Mouse (Mus musculus) midbrain, embryonic 10.5 days (tissue): ENCODE data around the gene Gm28047. TPM values are rescaled to one million over a fixed set of nuclear protein-coding genes. Genes with fewer than 3 reads are reported as not detected.

Experiments used
- DNase-seq: peaks from one replicate; pipeline ENCODE4 v3.0.0-alpha.2; 2017; ENCODE audit warnings: low spot score
- H3K27ac ChIP-seq: fragments of 300-500 bp; sonication (generic); replicated peaks from 2 replicates; pipeline ENCODE4 v1.5.1; 2016; ENCODE audit warnings: mild to moderate bottlenecking
- H3K27me3 ChIP-seq: fragments of 300-500 bp; sonication (generic); 2 replicates; pipeline ENCODE4 v1.6.1; 2016; ENCODE audit warnings: low read depth, mild to moderate bottlenecking; ENCODE audit not compliant: poor library complexity, severe bottlenecking
- H3K36me3 ChIP-seq: fragments of 300-500 bp; sonication (generic); 2 replicates; pipeline ENCODE4 v1.6.1; 2016; ENCODE audit warnings: mild to moderate bottlenecking, moderate library complexity
- H3K4me1 ChIP-seq: fragments of 300-500 bp; sonication (generic); 2 replicates; pipeline ENCODE4 v1.6.1; 2016
- H3K4me3 ChIP-seq: fragments of 300-500 bp; sonication (generic); 2 replicates; pipeline ENCODE4 v1.5.1; 2016; ENCODE audit warnings: mild to moderate bottlenecking, moderate library complexity
- H3K9me3 ChIP-seq: fragments of 300-500 bp; sonication (generic); replicated peaks from 2 replicates; pipeline ENCODE4 v1.6.1; 2016; ENCODE audit warnings: mild to moderate bottlenecking
- WGBS: fragments of 180-500 bp; shearing (Covaris S2); methylation state at CpG from one replicate; pipeline ENCODE4 v1.1.7; 2016; 5-methylcytosine and 5-hydroxymethylcytosine counted together
- polyA plus RNA-seq: library from polyadenylated mRNA; unstranded; fragments of >200 nt; fragmentation: Nextera tagmentation; extraction: Ambion mirVana; gene quantifications from 2 replicates; pipeline ENCODE4 v1.2.1, GENCODE M21; 2016

The Gm28047 gene
- polyA plus RNA-seq, 1 experiment from 2014 or later: not detected

- Histone ChIP-seq H3K9me3 (no peaks in the 10 kb centered on the region), H3K4me3 (no peak overlapping the region), H3K4me1 (no peaks in the 10 kb centered on the region), H3K27me3 (no peaks in the 10 kb centered on the region), H3K27ac (no peak overlapping the region), H3K36me3 (peaks cover 25% of the 10 kb centered on the region)
- WGBS: 93% methylated on average over 5 of the region's 5 CpGs
- DNase-seq: no peak
These were observed 61.2 kb downstream of the Gm28047 start for GRCm38 (mm10) chr15:102563681-102564080.

- Histone ChIP-seq H3K27me3 (no peaks in the 10 kb centered on the region), H3K4me3 (no peak overlapping the region), H3K4me1 (no peaks in the 10 kb centered on the region), H3K36me3 (peaks cover 25% of the 10 kb centered on the region), H3K27ac (no peak overlapping the region), H3K9me3 (no peaks in the 10 kb centered on the region)
- WGBS: 93% methylated on average over 3 of the region's 3 CpGs
- no peak for DNase-seq
These were observed 61.8 kb downstream of the Gm28047 start for GRCm38 (mm10) chr15:102563061-102563460.

DNA sequence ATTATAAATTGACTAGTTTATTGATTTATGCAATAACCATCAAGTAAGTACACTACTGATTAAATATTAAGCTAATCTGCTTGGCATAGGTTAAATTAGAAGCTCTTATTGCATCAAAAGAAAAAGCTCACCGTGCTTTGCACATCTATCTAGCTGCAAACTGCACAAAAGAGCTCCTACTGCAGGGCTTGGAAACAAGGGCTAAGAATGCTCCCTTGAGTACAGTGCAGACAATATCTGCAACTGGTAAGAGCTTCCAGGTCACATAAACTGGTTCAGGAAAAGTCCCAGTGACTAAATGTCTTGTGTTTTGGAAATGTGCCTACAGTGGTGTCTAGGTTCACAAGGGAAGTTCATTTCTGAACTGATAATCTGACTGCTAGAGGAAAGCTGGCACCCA lies 62.4 kb downstream of the Gm28047 start:
- H3K4me1 ChIP-seq: no peaks in the 10 kb centered on the region
- no peak for DNase-seq
- WGBS: 98% methylated on average over 1 of the region's 1 CpGs

GRCm38 (mm10) chr15:102557580-102557979 lies 67.3 kb downstream of the Gm28047 start:
- H3K36me3 ChIP-seq: peaks cover 55% of the 10 kb centered on the region
- H3K9me3 ChIP-seq: no peaks in the 10 kb centered on the region
- no peaks in the 10 kb centered on the region for H3K27me3 ChIP-seq
- DNase-seq: no peak
- H3K4me3 ChIP-seq: no peak overlapping the region
- no peak overlapping the region for H3K27ac ChIP-seq
- H3K4me1 ChIP-seq: no peaks in the 10 kb centered on the region

More for the DNA sequence above, 62.4 kb downstream of the Gm28047 start:
- no peak overlapping the region for H3K4me3 ChIP-seq
- no peak overlapping the region for H3K27ac ChIP-seq
- H3K9me3 ChIP-seq: no peaks in the 10 kb centered on the region
- no peaks in the 10 kb centered on the region for H3K27me3 ChIP-seq
- H3K36me3 ChIP-seq: peaks cover 25% of the 10 kb centered on the region

DNA sequence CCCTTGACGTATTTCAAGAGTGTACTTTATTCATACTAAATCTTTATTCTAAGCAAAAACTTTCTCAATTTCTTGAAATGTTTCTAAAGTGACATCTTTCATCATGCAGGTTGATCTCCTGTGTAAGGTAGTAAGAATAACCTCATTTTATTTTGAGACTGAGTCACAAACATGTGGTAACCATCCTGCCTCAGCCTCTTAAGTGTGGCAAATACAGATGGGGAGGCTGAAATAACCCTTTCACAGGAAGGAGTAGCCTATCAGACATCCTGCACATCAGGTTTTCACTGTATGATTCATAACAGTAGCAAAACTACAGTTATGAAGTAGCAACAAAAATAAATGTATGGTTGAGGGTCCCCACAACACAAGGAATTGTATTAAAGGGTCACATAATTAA lies 69.3 kb downstream of the Gm28047 start:
- Histone ChIP-seq H3K27me3 (no peaks in the 10 kb centered on the region), H3K4me3 (no peak overlapping the region), H3K36me3 (peaks cover 62% of the 10 kb centered on the region), H3K9me3 (no peaks in the 10 kb centered on the region), H3K27ac (no peak overlapping the region), H3K4me1 (no peaks in the 10 kb centered on the region)
- 90% methylated on average over 1 of the region's 1 CpGs for WGBS
- no peak for DNase-seq

- Histone ChIP-seq H3K4me3 (no peak overlapping the region), H3K9me3 (no peaks in the 10 kb centered on the region), H3K36me3 (peaks cover 73% of the 10 kb centered on the region), H3K4me1 (no peaks in the 10 kb centered on the region), H3K27ac (no peak overlapping the region), H3K27me3 (no peaks in the 10 kb centered on the region)
- WGBS: 95% methylated on average over 5 of the region's 5 CpGs
- no peak for DNase-seq
These were observed 72.3 kb downstream of the Gm28047 start for GRCm38 (mm10) chr15:102552599-102552998.

GRCm38 (mm10) chr15:102547478-102547877 lies 77.4 kb downstream of the Gm28047 start:
- Histone ChIP-seq H3K4me1 (no peaks in the 10 kb centered on the region), H3K27ac (no peak overlapping the region), H3K4me3 (no peak overlapping the region), H3K9me3 (no peaks in the 10 kb centered on the region), H3K36me3 (peaks cover 78% of the 10 kb centered on the region), H3K27me3 (no peaks in the 10 kb centered on the region)
- no peak for DNase-seq
- 90% methylated on average over 3 of the region's 3 CpGs for WGBS

GRCm38 (mm10) chr15:102546677-102547427 lies 78.0 kb downstream of the Gm28047 start:
- H3K4me3 ChIP-seq: no peak overlapping the region
- no peak for DNase-seq
- H3K9me3 ChIP-seq: no peaks in the 10 kb centered on the region
- WGBS: 92% methylated on average over 3 of the region's 3 CpGs
- no peaks in the 10 kb centered on the region for H3K4me1 ChIP-seq
- H3K27ac ChIP-seq: no peak overlapping the region
- peaks cover 78% of the 10 kb centered on the region for H3K36me3 ChIP-seq
- H3K27me3 ChIP-seq: no peaks in the 10 kb centered on the region

DNA sequence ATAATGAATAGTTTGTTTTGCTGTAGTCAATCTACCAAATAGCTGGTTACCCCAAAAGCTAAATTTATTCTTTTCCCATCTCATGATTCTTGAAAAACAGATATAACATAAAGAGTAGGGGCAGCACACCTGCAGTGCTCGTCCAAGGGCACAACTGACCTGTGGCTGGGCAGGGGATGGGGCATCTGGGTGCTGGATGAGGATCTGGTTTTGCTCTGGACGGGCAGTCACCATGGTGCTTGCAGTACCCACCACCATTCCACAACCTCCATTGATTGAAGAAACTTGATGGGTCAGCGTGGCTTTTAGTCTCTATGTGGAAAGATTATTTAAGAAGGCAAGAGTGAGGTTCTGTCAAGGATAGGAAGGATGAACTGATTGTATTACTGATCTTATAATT lies 78.6 kb downstream of the Gm28047 start:
- Histone ChIP-seq H3K36me3 (peaks cover 78% of the 10 kb centered on the region), H3K27ac (no peak overlapping the region), H3K9me3 (no peaks in the 10 kb centered on the region), H3K27me3 (no peaks in the 10 kb centered on the region), H3K4me3 (no peak overlapping the region), H3K4me1 (no peaks in the 10 kb centered on the region)
- DNase-seq: no peak
- WGBS: 88% methylated on average over 3 of the region's 3 CpGs

GRCm38 (mm10) chr15:102544801-102545200 lies 80.1 kb downstream of the Gm28047 start:
- no peaks in the 10 kb centered on the region for H3K9me3 ChIP-seq
- H3K4me1 ChIP-seq: no peaks in the 10 kb centered on the region
- H3K4me3 ChIP-seq: no peak overlapping the region
- DNase-seq: no peak
- H3K27me3 ChIP-seq: no peaks in the 10 kb centered on the region
- no peak overlapping the region for H3K27ac ChIP-seq
- peaks cover 84% of the 10 kb centered on the region for H3K36me3 ChIP-seq
- WGBS: 94% methylated on average over 4 of the region's 4 CpGs

DNA sequence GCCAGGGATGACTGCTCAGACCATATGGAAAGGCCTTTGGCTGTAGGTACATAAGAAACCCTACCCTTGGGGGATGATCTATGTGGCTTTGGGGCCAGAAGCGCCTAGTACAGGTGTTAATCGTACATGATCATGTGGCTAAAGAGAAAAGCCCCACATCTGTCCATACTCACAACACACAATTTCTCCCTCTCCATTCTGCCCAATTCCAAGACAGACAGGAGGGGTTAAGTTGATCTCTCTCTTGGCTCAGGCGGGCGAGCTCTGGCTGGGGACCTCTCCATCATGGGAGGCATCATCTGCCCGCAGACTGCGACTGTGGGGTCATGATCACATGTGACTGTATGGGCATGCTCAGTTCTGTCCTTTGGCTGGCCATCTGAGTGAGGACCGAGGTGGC lies 90.9 kb downstream of the Gm28047 start:
- Histone ChIP-seq H3K9me3 (no peaks in the 10 kb centered on the region), H3K27ac (no peak overlapping the region), H3K36me3 (peaks cover 79% of the 10 kb centered on the region), H3K4me1 (no peaks in the 10 kb centered on the region), H3K27me3 (no peaks in the 10 kb centered on the region), H3K4me3 (no peak overlapping the region)
- 91% methylated on average over 7 of the region's 7 CpGs for WGBS
- DNase-seq: no peak

DNA sequence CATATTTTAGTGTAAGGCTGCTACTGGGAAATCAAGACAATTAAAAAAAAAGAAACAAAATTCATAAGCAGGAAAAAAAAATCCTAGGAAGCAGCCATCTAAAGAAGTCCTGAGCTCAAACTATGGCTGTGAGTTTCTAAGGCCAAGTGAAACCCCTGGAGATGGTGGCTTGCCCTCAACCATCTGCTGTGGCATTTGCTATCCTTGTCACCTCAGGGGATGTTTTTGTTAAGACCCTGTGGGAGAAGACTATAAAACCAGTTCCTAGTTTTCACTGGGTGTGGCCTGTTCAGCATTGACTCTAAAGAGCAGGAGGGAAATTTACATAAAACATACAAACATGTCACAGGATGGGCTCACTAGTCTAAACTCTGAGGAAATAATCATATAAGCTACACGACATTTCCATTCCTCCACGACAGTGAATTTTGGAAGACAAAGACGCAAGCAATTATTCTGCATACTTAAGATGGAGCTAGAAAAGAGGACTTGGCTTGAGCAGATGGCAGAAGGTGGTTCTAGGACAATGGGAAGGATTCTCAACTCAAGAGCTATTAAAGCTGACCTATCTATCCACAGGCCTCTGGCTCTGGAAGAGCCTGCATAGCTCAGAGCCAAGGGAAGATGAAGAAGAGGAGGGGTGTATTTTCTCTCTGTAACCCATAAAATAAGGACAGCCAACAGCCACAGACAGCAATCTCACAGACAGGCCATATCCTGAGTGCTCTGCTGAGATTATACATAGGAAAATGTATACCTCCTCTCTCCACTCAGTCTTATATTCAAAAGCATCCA lies 92.6 kb downstream of the Gm28047 start:
- 94% methylated on average over 3 of the region's 3 CpGs for WGBS

DNA sequence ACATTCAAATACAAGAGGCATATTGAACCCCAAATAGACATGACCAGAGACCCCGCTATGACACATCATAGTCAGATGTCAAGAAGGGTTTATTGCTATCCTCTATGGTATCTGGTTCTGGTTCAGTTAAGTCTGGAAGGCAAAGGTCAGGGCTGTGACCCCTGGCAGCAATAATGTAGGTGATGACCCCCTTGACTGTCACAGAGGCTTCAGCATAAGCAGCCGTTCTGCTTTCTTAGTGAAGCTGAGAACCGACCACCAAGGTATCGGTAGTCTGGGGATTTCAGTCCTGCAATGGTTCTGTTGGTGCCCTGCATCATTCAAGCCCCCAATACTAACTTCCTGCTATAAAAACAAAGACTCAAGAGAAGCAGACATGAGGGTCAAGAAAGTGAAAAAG lies 93.3 kb downstream of the Gm28047 start:
- Histone ChIP-seq H3K4me1 (no peaks in the 10 kb centered on the region), H3K4me3 (no peak overlapping the region), H3K27ac (no peak overlapping the region), H3K9me3 (no peaks in the 10 kb centered on the region), H3K27me3 (no peaks in the 10 kb centered on the region), H3K36me3 (peaks cover 81% of the 10 kb centered on the region)
- DNase-seq: no peak
- 88% methylated on average over 4 of the region's 4 CpGs for whole genome bisulfite sequencing

More for the DNA sequence above, 92.6 kb downstream of the Gm28047 start:
- Histone ChIP-seq H3K4me1 (no peaks in the 10 kb centered on the region), H3K27me3 (no peaks in the 10 kb centered on the region), H3K27ac (no peak overlapping the region), H3K36me3 (peaks cover 87% of the 10 kb centered on the region), H3K4me3 (no peak overlapping the region), H3K9me3 (no peaks in the 10 kb centered on the region)
- DNase-seq: no peak
